Mouse (Mus musculus): ENCODE results near the gene Gpd1.

DNA sequence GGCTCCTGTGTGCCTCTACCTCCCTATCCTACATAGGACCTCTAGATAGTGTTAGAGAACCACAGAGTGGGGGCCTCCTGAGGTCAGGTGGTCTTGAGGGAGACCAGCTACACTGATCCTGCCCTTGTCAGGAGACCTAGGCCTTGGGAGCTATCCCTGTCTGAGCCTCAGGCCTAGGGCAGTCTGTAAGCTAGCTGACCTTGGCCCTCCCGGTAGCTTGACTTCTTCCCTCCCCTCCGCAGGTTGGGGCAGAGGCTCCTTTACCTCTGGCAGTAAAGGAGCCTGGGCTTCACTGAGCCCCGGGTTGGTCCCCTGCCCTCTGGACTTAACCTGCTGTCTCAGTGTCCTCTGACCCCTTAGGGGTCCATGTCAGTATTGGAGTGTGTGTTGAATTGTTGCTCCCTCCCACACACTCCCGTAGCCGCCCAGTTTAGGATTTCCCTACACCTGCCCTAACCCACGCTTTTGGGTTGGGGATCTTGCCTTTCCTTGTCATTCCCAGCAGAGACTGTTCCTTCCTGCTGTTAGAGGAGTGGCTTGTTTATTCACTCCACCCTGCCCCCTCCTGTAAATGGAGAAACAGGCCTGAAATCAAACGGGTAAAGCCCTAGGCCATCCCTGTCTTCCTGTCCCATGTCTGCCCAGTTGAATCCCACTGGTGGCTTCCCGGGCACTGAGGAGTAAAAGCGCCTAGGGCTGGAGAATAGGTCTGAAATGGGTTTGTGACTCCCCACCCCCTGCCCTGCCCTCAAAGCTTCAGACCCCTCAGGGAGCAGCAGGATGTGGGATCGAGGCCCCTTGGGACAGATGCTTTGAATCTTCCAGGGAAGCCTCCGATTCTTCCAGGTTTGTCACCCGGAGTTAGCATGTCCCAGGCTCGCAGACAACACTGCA is 4.4 kb upstream of the Gpd1 start:
- TF ChIP-seq CTCF (IDR thresholded peaks at IDR 0.05; ENCODE audit: low read depth), result no peak
- TF ChIP-seq EP300 (optimal IDR thresholded peaks at IDR 0.05), result no peak
